Mouse (Mus musculus) stomach, embryonic 14.5 days (tissue): ENCODE measurements around the gene Trpc4ap. TPM values are rescaled to one million over a fixed set of nuclear protein-coding genes. Genes with fewer than 3 reads are reported as not detected.

Experiments
- ATAC-seq: fragments of 200-750 bp; cut with Nextera tagmentation; 2 replicates; pipeline ENCODE4 v1.8.0; 2017; ENCODE audit warnings: low read depth, moderate TSS enrichment; ENCODE audit not compliant: insufficient number of reproducible peaks, insufficient read depth, low FRiP score
- H3K27ac ChIP-seq: fragments of 300-500 bp; sonication (generic); 2 replicates; pipeline ENCODE4 v1.5.1; 2014; ENCODE audit warnings: mild to moderate bottlenecking, low read length, moderate library complexity, mixed read lengths
- H3K27me3 ChIP-seq: fragments of 300-500 bp; sonication (generic); 2 replicates; pipeline ENCODE4 v1.6.1; 2014; ENCODE audit warnings: low read length, control low read depth, mixed read lengths; ENCODE audit not compliant: control insufficient read depth, insufficient read depth
- H3K36me3 ChIP-seq: fragments of 300-500 bp; sonication (generic); 2 replicates; pipeline ENCODE4 v1.6.1; 2014; ENCODE audit warnings: mild to moderate bottlenecking, control low read depth, low read length, moderate library complexity, mixed read lengths; ENCODE audit not compliant: control insufficient read depth, insufficient read depth
- H3K4me1 ChIP-seq: fragments of 300-500 bp; sonication (generic); 2 replicates; pipeline ENCODE4 v1.6.1; 2014; ENCODE audit warnings: low read length, control low read depth, mixed read lengths; ENCODE audit not compliant: control insufficient read depth, insufficient read depth
- H3K4me2 ChIP-seq: fragments of 300-500 bp; sonication (generic); replicated peaks from 2 replicates; pipeline ENCODE4 v1.6.1; 2014; ENCODE audit warnings: low read depth, low read length, control low read depth
- H3K4me3 ChIP-seq: fragments of 300-500 bp; sonication (generic); 2 replicates; pipeline ENCODE4 v1.5.1; 2014; ENCODE audit warnings: low read depth, low read length, control low read depth
- H3K9ac ChIP-seq: fragments of 300-500 bp; sonication (generic); replicated peaks from 2 replicates; pipeline ENCODE4 v1.6.1; 2014; ENCODE audit warnings: low read depth, mild to moderate bottlenecking, control low read depth, low read length, moderate library complexity, mixed read lengths
- H3K9me3 ChIP-seq: fragments of 300-500 bp; sonication (generic); 2 replicates; pipeline ENCODE4 v1.6.1; 2016; ENCODE audit warnings: low read depth, low read length, control low read depth; ENCODE audit not compliant: control insufficient read depth
- WGBS: fragments of 180-500 bp; shearing (Covaris S2); extraction: QIAGEN DNeasy Blood & Tissue Kit; methylation state at CpG from one replicate; pipeline ENCODE4 v1.1.7; 2014; 5-methylcytosine and 5-hydroxymethylcytosine counted together
- polyA plus RNA-seq: library from polyadenylated mRNA; unstranded; fragments of >200 nt; fragmentation: Nextera tagmentation; extraction: Ambion mirVana; gene quantifications from 2 replicates; pipeline ENCODE4 v1.2.1, GENCODE M21; 2014

Trpc4ap gene
- polyA plus RNA-seq, 1 experiment from 2014 or later, result 137 TPM

- Histone ChIP-seq H3K9me3 (no peaks in the 10 kb centered on the region), H3K27ac (no peak overlapping the region), H3K9ac (no peak overlapping the region), H3K4me2 (no peak overlapping the region), H3K4me1 (peaks cover 6% of the 10 kb centered on the region; the same call in 1 of the 2 replicates), H3K4me3 (no peak overlapping the region), H3K27me3 (peaks cover 11% of the 10 kb centered on the region), H3K36me3 (no peaks in the 10 kb centered on the region)
- ATAC-seq, result no peak
- WGBS, result 57% methylated on average over 15 of the region's 15 CpGs
These were observed 65.9 kb downstream of the Trpc4ap start for GRCm38 (mm10) chr2:155626277-155626676.

- no peak for ATAC-seq
- H3K27ac ChIP-seq, result no peak overlapping the region
- no peaks in the 10 kb centered on the region for H3K9me3 ChIP-seq
- peaks cover 6% of the 10 kb centered on the region; the same call in 1 of the 2 replicates for H3K4me1 ChIP-seq
- H3K9ac ChIP-seq, result no peak overlapping the region
- 0 out of 2 replicates have a peak, but pooled peaks cover 6% of the 10 kb centered on the region for H3K27me3 ChIP-seq
- H3K36me3 ChIP-seq, result no peaks in the 10 kb centered on the region
- no peak overlapping the region for H3K4me3 ChIP-seq
- WGBS, result 35% methylated on average over 10 of the region's 10 CpGs
- H3K4me2 ChIP-seq, result no peak overlapping the region
These were observed 67.5 kb downstream of the Trpc4ap start for GRCm38 (mm10) chr2:155624730-155625129.

- H3K4me1 ChIP-seq, result peaks cover 2% of the 10 kb centered on the region; the same call in 1 of the 2 replicates
- ATAC-seq, result no peak
- no peaks in the 10 kb centered on the region for H3K36me3 ChIP-seq
- H3K4me3 ChIP-seq, result no peak overlapping the region
- no peak overlapping the region for H3K27ac ChIP-seq
- H3K27me3 ChIP-seq, result 0 out of 2 replicates have a peak, but pooled peaks cover 3% of the 10 kb centered on the region
- H3K9ac ChIP-seq, result no peak overlapping the region
- 73% methylated on average over 6 of the region's 6 CpGs for WGBS
- no peaks in the 10 kb centered on the region for H3K9me3 ChIP-seq
- no peak overlapping the region for H3K4me2 ChIP-seq
These were observed 68.2 kb downstream of the Trpc4ap start for GRCm38 (mm10) chr2:155623996-155624395.

- Histone ChIP-seq H3K4me1 (no peaks in the 10 kb centered on the region), H3K27me3 (no peaks in the 10 kb centered on the region), H3K4me2 (no peak overlapping the region), H3K9me3 (no peaks in the 10 kb centered on the region), H3K27ac (no peak overlapping the region), H3K9ac (no peak overlapping the region), H3K4me3 (no peak overlapping the region), H3K36me3 (no peaks in the 10 kb centered on the region)
- ATAC-seq, result no peak
- 26% methylated on average over 11 of the region's 11 CpGs for WGBS
These were observed 69.6 kb downstream of the Trpc4ap start for GRCm38 (mm10) chr2:155622606-155623005.

GRCm38 (mm10) chr2:155619817-155620216, 72.4 kb downstream of the Trpc4ap start:
- no peak overlapping the region for H3K27ac ChIP-seq
- no peak overlapping the region for H3K9ac ChIP-seq
- H3K27me3 ChIP-seq, result no peaks in the 10 kb centered on the region
- H3K4me1 ChIP-seq, result no peaks in the 10 kb centered on the region
- WGBS, result 20% methylated on average over 8 of the region's 8 CpGs
- no peaks in the 10 kb centered on the region for H3K9me3 ChIP-seq
- H3K36me3 ChIP-seq, result no peaks in the 10 kb centered on the region
- ATAC-seq, result peak; percentile 73
- no peak overlapping the region for H3K4me2 ChIP-seq
- H3K4me3 ChIP-seq, result no peak overlapping the region

GRCm38 (mm10) chr2:155616971-155617370, 75.2 kb downstream of the Trpc4ap start:
- no peaks in the 10 kb centered on the region for H3K36me3 ChIP-seq
- ATAC-seq, result no peak
- no peaks in the 10 kb centered on the region for H3K4me1 ChIP-seq
- H3K9ac ChIP-seq, result no peak overlapping the region
- no peaks in the 10 kb centered on the region for H3K9me3 ChIP-seq
- H3K27me3 ChIP-seq, result no peaks in the 10 kb centered on the region
- H3K4me2 ChIP-seq, result no peak overlapping the region
- WGBS, result 43% methylated on average over 6 of the region's 6 CpGs
- no peak overlapping the region for H3K4me3 ChIP-seq
- H3K27ac ChIP-seq, result no peak overlapping the region

- ATAC-seq, result no peak
- no peak overlapping the region for H3K9ac ChIP-seq
- no peaks in the 10 kb centered on the region for H3K27me3 ChIP-seq
- 63% methylated on average over 8 of the region's 8 CpGs for WGBS
- H3K4me3 ChIP-seq, result no peak overlapping the region
- no peak overlapping the region for H3K27ac ChIP-seq
- no peaks in the 10 kb centered on the region for H3K36me3 ChIP-seq
- no peaks in the 10 kb centered on the region for H3K9me3 ChIP-seq
- no peaks in the 10 kb centered on the region for H3K4me1 ChIP-seq
- H3K4me2 ChIP-seq, result 0 out of 2 replicates have a peak overlapping the region, but pooled peaks have one; percentile 40
These were observed 78.2 kb downstream of the Trpc4ap start for GRCm38 (mm10) chr2:155613953-155614352.

GRCm38 (mm10) chr2:155613326-155613755, 78.8 kb downstream of the Trpc4ap start:
- Histone ChIP-seq H3K4me1 (no peaks in the 10 kb centered on the region), H3K27ac (no peak overlapping the region), H3K4me3 (peak overlapping the region; percentile 10), H3K9me3 (no peaks in the 10 kb centered on the region), H3K9ac (no peak overlapping the region), H3K36me3 (no peaks in the 10 kb centered on the region), H3K4me2 (peak overlapping the region; percentile 40), H3K27me3 (no peaks in the 10 kb centered on the region)
- 3% methylated on average over 20 of the region's 20 CpGs for WGBS
- ATAC-seq, result peak; percentile 91
